Mouse (Mus musculus): ENCODE measurements at regions not wholly inside any gene's neighbourhood (a gene's known extent, or its start where the extent isn't known, plus 50 kb on each side); places are given as distances from the start of the nearest gene placed in this dataset.

DNA sequence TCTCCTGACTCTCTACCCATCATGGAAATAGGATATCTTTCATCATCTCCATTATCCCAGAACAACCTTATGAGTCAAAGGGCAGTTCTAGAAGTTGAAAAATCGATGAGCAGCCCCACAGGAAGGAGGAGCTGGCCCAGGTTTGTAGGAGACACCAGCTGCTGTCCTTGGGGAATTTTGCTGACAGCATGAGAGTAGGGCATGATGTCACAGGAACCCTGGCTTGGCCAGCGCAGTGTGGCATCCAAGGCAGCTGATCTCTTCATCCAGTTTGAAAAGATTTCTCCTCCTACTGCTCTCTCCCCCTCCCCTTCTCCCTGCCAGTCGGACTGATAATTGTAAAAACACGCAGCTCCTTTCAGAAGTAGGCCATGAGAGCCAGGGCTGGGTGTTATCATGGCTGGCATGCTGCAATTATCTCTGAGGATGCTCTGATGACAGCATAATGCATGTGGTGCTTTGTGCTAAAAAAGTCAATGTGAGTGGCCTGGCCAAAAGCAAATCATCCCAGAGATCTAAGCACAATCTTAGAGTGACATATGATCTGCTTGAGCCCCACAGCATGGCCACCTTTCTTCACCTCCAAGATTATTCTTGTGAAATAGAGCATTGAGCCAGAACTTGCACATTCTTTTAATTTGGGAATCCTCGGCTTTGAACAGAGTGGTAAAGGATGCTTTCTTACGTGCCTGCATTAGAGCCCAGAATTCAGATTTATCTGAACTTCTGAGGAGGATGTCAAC is 54.2 kb downstream of the Gjd2 start:
- no peak for DNase-seq

DNA sequence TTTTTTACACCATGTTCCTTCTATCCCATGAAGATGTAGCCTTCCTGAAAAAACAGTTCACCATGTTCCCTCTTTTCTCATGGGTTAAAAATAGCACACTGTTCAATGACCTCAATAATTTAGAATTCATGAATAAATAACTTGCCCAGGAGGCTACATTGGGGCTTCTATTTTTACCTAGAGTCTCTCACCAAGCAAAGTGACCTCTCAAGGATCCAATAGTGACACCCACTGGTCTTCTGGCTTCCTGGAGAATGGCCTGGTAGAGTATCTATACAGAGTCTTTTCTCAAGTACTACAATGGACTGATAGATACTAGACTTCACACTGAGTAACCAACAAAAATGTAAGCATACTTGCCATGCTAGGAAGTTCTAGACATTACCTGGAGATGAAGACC is 60.9 kb downstream of the Gjd2 start:
- no peak for DNase-seq

GRCm38 (mm10) chr2:113949296-113949990 is 64.0 kb downstream of the Gjd2 start:
- DNase-seq: no peak

DNA sequence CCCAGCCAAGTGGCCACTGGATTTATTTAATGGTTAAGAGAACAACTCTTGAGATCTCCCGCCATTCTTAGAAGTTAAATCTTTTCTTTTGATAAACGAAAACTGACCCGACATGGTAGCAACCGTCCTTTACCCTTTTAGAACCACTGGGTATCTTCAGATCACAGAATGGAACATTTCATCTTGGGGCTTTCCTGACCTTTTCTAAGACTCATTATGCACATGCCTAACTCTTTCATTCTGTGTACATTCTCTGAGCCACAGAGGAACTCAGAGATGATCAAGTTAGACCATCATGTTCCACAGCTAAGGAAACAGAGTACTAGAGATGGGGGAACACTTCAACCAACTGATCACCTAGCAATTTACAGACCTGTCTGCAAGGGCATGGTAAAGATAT is 81.7 kb downstream of the Gjd2 start:
- no peak for DNase-seq

DNA sequence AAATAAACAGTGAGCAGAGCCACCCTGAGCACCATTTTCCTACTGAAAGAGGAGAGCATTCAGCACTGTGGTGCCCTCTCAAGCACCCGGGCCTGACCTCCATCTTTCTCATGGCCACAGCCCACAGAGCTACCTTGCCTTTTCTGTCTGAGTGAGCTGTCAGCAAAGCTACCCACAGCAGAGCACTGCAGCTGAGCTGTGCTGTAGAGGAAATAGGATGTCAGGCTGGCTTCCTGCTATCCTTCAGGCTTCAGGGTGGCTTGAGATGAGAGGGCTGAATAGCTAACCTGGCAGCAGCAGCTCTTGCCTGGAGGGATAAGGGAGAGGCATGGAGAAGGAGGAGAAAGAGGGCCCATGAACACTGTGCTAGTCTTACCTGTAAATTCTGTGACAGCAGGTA is 82.5 kb downstream of the Gjd2 start:
- DNase-seq: no peak

GRCm38 (mm10) chr2:113929650-113930049 is 81.2 kb upstream of the Arhgap11a start:
- DNase-seq: no peak

- no peak for DNase-seq
These were observed 75.7 kb upstream of the Arhgap11a start for GRCm38 (mm10) chr2:113924138-113924537.

DNA sequence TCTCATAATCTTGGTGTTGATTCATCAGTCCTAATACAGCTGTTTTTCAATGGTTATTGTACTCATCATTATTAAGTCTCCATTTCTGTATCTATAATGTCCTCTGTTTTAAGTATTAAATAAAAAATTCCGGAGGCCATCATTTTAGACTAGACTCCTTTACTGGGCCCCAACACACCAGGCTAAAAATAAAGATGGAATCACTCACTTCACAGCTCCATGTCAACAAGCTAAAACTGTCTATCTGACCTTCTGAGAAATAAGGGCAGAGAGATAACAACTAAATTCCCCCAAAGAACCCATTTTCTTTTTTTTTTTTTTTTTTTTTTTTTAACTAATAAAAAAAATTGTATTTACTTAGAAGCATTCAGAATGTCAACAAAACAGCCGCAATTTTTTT is 70.5 kb upstream of the Arhgap11a start:
- no peak for DNase-seq

DNA sequence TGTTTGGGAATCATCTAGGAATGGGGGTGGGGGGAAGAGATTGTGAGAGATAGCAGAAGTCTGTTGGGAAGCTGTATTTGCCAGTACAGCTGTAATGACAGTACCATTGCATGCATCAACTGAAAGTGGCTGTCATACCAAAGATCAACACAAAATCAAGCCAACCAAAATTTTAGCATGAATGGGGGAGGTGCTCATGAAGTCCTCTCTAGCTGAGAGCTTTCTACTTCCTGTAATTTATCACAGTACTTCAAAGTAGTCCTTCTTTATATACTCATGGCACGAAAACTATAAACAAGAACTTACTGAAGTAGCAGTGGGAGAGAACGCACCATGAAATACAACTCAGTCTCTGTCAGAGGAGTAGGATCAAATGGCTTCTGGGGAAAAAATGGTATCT is 65.8 kb upstream of the Arhgap11a start:
- DNase-seq: no peak

DNA sequence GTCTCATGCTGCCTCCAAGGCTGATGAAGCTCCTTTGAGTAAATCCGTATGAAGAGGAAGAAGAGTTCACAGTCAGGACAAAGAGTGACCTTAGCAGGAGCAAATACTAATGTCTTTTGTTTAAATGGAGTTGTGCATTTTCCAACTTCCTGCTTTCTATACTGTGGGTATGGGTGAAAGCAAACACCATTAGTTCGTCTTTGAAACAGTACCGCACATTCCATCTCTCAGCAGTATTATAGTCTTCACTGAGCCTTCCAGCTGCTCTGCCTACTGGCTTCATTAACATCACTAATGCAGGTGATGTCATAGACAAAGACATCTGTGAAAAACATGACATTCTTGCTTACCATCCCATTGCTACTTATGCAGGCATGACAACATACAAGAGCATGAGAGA is 62.7 kb upstream of the Arhgap11a start:
- DNase-seq: no peak

DNA sequence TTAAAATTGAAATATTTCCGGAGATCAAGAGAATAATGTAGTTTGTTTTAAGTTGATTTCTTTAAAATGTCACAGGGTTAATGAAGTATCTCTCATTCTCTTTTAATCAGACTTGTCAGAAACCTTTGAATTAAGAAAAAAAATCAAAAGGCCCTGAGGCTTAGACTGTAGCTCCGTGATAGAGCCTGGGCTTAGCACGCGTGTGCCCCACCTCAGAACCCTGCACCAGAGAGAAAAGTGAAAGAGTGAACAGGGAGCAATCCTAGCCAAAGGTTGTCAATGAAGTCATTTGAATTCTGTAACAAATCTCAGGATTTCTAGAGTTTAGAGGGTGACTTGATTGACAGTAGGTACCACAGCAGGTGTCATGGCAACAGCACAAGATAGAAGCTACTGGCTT is 61.0 kb upstream of the Arhgap11a start:
- DNase-seq: no peak

DNA sequence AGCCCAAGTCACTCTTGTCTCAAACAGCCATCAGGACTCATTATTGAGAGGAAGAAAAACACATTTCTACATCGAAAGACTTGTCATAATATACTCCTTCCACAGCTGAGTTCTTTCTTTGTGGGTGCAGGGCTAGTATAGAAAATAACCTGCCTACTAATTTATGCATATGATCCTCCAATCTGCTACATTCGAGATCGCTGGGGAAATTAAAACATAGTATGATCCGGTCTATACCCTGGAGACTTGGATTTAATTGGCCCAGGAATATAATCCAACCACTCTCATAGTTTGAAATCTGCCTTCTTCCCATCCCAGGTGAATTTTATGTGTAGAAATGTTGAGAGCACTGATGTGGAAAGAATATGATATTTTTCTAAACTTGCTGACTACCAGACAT is 60.2 kb upstream of the Arhgap11a start:
- no peak for DNase-seq

GRCm38 (mm10) chr2:113904414-113904813 is 56.0 kb upstream of the Arhgap11a start:
- no peak for DNase-seq

DNA sequence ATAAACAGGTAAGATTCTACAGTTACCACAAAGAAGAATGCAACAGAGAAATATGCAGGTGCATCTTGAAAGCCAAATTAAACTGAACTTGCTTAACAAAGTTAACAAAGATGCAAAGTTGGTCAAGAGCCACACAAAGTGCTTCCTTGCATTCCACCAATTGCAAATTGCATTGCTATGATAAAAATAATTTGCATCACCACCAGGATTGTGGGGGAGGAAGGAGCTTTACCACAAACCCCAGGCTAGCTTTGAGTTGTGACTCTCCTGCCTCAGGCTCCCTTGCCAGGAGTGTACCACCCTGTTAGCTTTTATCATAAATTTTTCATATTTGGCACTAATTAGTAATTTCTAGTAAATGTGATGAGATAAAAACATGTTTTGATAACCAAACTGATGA is 55.4 kb upstream of the Arhgap11a start:
- DNase-seq: no peak

- peak; percentile 52 for DNase-seq
These were observed 54.6 kb upstream of the Arhgap11a start for GRCm38 (mm10) chr2:113903006-113903545.

- DNase-seq: no peak
These were observed 53.9 kb upstream of the Arhgap11a start for GRCm38 (mm10) chr2:113902406-113902805.

- DNase-seq: no peak
These were observed 52.0 kb upstream of the Arhgap11a start for GRCm38 (mm10) chr2:113900496-113900895.

- DNase-seq: no peak
These were observed 50.3 kb upstream of the Arhgap11a start for GRCm38 (mm10) chr2:113898747-113899146.
